Mouse (Mus musculus) heart, embryonic 15.5 days (tissue): ENCODE measurements around the gene Bcas2. TPM values are rescaled to one million over a fixed set of nuclear protein-coding genes. Genes with fewer than 3 reads are reported as not detected.

Source experiments
- ATAC-seq: fragments of 200-750 bp; cut with Nextera tagmentation; replicated peaks from 2 replicates; pipeline ENCODE4 v1.8.0; 2017; ENCODE audit warnings: low read depth, moderate TSS enrichment; ENCODE audit not compliant: insufficient number of reproducible peaks, insufficient read depth, low FRiP score
- H3K27ac ChIP-seq: fragments of 300-500 bp; sonication (generic); 2 replicates; pipeline ENCODE4 v1.5.1; 2015; ENCODE audit warnings: mild to moderate bottlenecking, inconsistent platforms
- H3K27me3 ChIP-seq: fragments of 300-500 bp; sonication (generic); 2 replicates; pipeline ENCODE4 v1.6.1; 2015; ENCODE audit warnings: inconsistent platforms
- H3K36me3 ChIP-seq: fragments of 300-500 bp; sonication (generic); 2 replicates; pipeline ENCODE4 v1.6.1; 2015; ENCODE audit warnings: mild to moderate bottlenecking, inconsistent platforms
- H3K4me1 ChIP-seq: fragments of 300-500 bp; sonication (generic); replicated peaks from 2 replicates; pipeline ENCODE4 v1.6.1; 2015; ENCODE audit warnings: inconsistent platforms
- H3K4me2 ChIP-seq: fragments of 300-500 bp; sonication (generic); 2 replicates; pipeline ENCODE4 v1.6.1; 2015; ENCODE audit warnings: inconsistent platforms, mild to moderate bottlenecking, moderate library complexity
- H3K4me3 ChIP-seq: fragments of 300-500 bp; sonication (generic); 2 replicates; pipeline ENCODE4 v1.5.1; 2015; ENCODE audit warnings: mild to moderate bottlenecking, inconsistent platforms
- H3K9ac ChIP-seq: fragments of 300-500 bp; sonication (generic); 2 replicates; pipeline ENCODE4 v1.6.1; 2015; ENCODE audit warnings: mild to moderate bottlenecking, inconsistent platforms
- H3K9me3 ChIP-seq: fragments of 300-500 bp; sonication (generic); replicated peaks from 2 replicates; pipeline ENCODE4 v1.6.1; 2016; ENCODE audit warnings: inconsistent platforms
- WGBS: fragments of 180-500 bp; shearing (Covaris S2); methylation state at CpG from one replicate; pipeline ENCODE4 v1.1.7; 2015; ENCODE audit warnings: mixed read lengths; 5-methylcytosine and 5-hydroxymethylcytosine counted together
- polyA plus RNA-seq: library from polyadenylated mRNA; unstranded; fragments of >200 nt; fragmentation: Nextera tagmentation; extraction: Ambion mirVana; gene quantifications from 2 replicates; pipeline ENCODE4 v1.2.1, GENCODE M21; 2015

Gene Bcas2
- polyA plus RNA-seq, 1 experiment from 2014 or later = 122 TPM

DNA sequence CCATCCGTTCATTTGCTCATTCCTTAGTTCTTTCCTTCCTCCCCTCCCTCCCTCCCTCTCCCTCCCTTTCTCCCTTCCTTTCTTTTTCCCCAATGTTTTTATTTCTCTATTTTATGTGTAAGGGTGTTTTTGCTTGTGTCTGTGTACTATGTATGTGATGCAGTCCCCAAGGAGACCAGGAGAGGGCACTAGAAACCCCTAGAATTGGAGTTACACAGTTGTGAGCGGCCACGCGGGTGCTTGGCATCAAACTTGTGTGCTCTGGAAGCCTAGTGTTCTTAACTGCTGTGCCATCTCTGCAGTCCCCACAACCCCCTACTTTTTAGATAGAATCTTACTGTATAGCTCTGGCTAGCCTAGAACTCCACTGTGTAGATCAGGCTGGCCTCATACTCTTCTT is 52.3 kb downstream of the Bcas2 start:
- Histone ChIP-seq H3K4me1 (no peaks in the 10 kb centered on the region), H3K4me3 (no peak overlapping the region), H3K4me2 (no peak overlapping the region), H3K27me3 (no peaks in the 10 kb centered on the region), H3K36me3 (no peaks in the 10 kb centered on the region), H3K9me3 (no peaks in the 10 kb centered on the region; the same call in 1 of the 2 replicates), H3K9ac (no peak overlapping the region), H3K27ac (no peak overlapping the region)
- WGBS = 63% methylated on average over 4 of the region's 4 CpGs
- no peak for ATAC-seq

GRCm38 (mm10) chr3:103224231-103224765 is 52.8 kb downstream of the Bcas2 start:
- H3K27me3 ChIP-seq = no peaks in the 10 kb centered on the region
- no peak overlapping the region for H3K4me2 ChIP-seq
- H3K9me3 ChIP-seq = no peaks in the 10 kb centered on the region; the same call in 1 of the 2 replicates
- no peaks in the 10 kb centered on the region for H3K4me1 ChIP-seq
- ATAC-seq = no peak
- 79% methylated on average over 12 of the region's 12 CpGs for WGBS
- H3K36me3 ChIP-seq = no peaks in the 10 kb centered on the region
- no peak overlapping the region for H3K27ac ChIP-seq
- no peak overlapping the region for H3K9ac ChIP-seq
- H3K4me3 ChIP-seq = no peak overlapping the region

- H3K9ac ChIP-seq = no peak overlapping the region
- H3K4me1 ChIP-seq = no peaks in the 10 kb centered on the region
- WGBS = 87% methylated on average over 1 of the region's 1 CpGs
- H3K36me3 ChIP-seq = no peaks in the 10 kb centered on the region
- ATAC-seq = no peak
- H3K4me3 ChIP-seq = no peak overlapping the region
- no peaks in the 10 kb centered on the region for H3K27me3 ChIP-seq
- H3K27ac ChIP-seq = no peak overlapping the region
- no peak overlapping the region for H3K4me2 ChIP-seq
- H3K9me3 ChIP-seq = no peaks in the 10 kb centered on the region; the same call in 1 of the 2 replicates
Measured at GRCm38 (mm10) chr3:103227729-103228128, 56.3 kb downstream of the Bcas2 start.

Other genes with a start within 250 kb of the Bcas2 start
- gene Sycp1, start 235.6 kb upstream of the Bcas2 start, polyA plus RNA-seq = not detected in 2 replicates
- gene Nr1h5, start 207.5 kb upstream of the Bcas2 start, polyA plus RNA-seq = 0.06 and 0.14 TPM in 2 replicates
- gene Sike1, start 175.9 kb upstream of the Bcas2 start, polyA plus RNA-seq = 61.8 and 67.6 TPM in 2 replicates
- 254 and 259 TPM in 2 replicates for gene Csde1, start 151.2 kb upstream of the Bcas2 start, polyA plus RNA-seq
- gene Nras, start 113.4 kb upstream of the Bcas2 start, polyA plus RNA-seq = 60.5 and 73.7 TPM in 2 replicates
- 0.19 and 0.32 TPM in 2 replicates for gene Ampd1, start 97.6 kb upstream of the Bcas2 start, polyA plus RNA-seq
- gene Dennd2c, start 69.1 kb upstream of the Bcas2 start, polyA plus RNA-seq = 2.9 and 5.0 TPM in 2 replicates
- 10.1 and 11.7 TPM in 2 replicates for gene Trim33, start 107.6 kb downstream of the Bcas2 start, polyA plus RNA-seq